Mouse (Mus musculus) hematopoietic stem cell, adult 5-6 weeks (primary cell): ENCODE measurements at regions not wholly inside any gene's neighbourhood (a gene's known extent, or its start where the extent isn't known, plus 50 kb on each side); places are given as distances from the start of the nearest gene placed in this dataset.
A peak's percentile ranks its signal among the peaks of the same experiment; 100 is the strongest.

ENCODE experiments used
- ATAC-seq, 2 experiments: fragments of 125-278 bp in 1 of 2; replicated peaks in 1 of 2; 2 replicates each; pipeline ENCODE4 v1.8.0; 2016 to 2017; ENCODE audit warnings: inconsistent platforms in 2 of 2, mild to moderate bottlenecking in 2 of 2, moderate number of reproducible peaks in 2 of 2, low read depth in 1 of 2, moderate TSS enrichment in 1 of 2; ENCODE audit not compliant: low FRiP score in 2 of 2, poor library complexity in 2 of 2, severe bottlenecking in 2 of 2, insufficient read depth in 1 of 2, low TSS enrichment in 1 of 2

GRCm38 (mm10) chr9:41374591-41375481 is 213.3 kb upstream of the Ubash3b start:
- no peak for ATAC-seq

- ATAC-seq, result no peak
Measured at GRCm38 (mm10) chr9:41366405-41366804, 204.9 kb upstream of the Ubash3b start.

- no peak for ATAC-seq
Measured at GRCm38 (mm10) chr9:41365251-41365650, 203.8 kb upstream of the Ubash3b start.

GRCm38 (mm10) chr9:41364442-41365250 is 203.1 kb upstream of the Ubash3b start:
- no peak for ATAC-seq

- ATAC-seq, result no peak
Measured at GRCm38 (mm10) chr9:41360356-41360755, 198.9 kb upstream of the Ubash3b start.

- ATAC-seq, result no peak
Measured at GRCm38 (mm10) chr9:41359286-41359685, 197.8 kb upstream of the Ubash3b start.

GRCm38 (mm10) chr9:41345338-41345737 is 183.8 kb upstream of the Ubash3b start:
- no peak for ATAC-seq

- peak in 1 of 2 experiments; percentile 51; a peak in 1 of 4 replicates for ATAC-seq
Measured at GRCm38 (mm10) chr9:41337375-41337774, 175.9 kb upstream of the Ubash3b start.

GRCm38 (mm10) chr9:41336801-41337200 is 175.3 kb upstream of the Ubash3b start:
- peak in 1 of 2 experiments; percentile 17; a peak in 1 of 4 replicates for ATAC-seq

GRCm38 (mm10) chr9:41334462-41335241 is 173.2 kb upstream of the Ubash3b start:
- no peak for ATAC-seq

GRCm38 (mm10) chr9:41333526-41333925 is 172.0 kb upstream of the Ubash3b start:
- ATAC-seq, result no peak

GRCm38 (mm10) chr9:41328959-41329358 is 167.5 kb upstream of the Ubash3b start:
- ATAC-seq, result no peak

GRCm38 (mm10) chr9:41328480-41328879 is 167.0 kb upstream of the Ubash3b start:
- no peak for ATAC-seq

GRCm38 (mm10) chr9:41328056-41328455 is 166.6 kb upstream of the Ubash3b start:
- ATAC-seq, result no peak

- ATAC-seq, result no peak
Measured at GRCm38 (mm10) chr9:41327561-41327960, 166.1 kb upstream of the Ubash3b start.

GRCm38 (mm10) chr9:41326772-41327560 is 165.5 kb upstream of the Ubash3b start:
- ATAC-seq, result no peak

GRCm38 (mm10) chr9:41321521-41321920 is 160.0 kb upstream of the Ubash3b start:
- no peak for ATAC-seq
